Mouse (Mus musculus): ENCODE measurements at regions not wholly inside any gene's neighbourhood (a gene's known extent, or its start where the extent isn't known, plus 50 kb on each side); places are given as distances from the start of the nearest gene placed in this dataset.

DNA sequence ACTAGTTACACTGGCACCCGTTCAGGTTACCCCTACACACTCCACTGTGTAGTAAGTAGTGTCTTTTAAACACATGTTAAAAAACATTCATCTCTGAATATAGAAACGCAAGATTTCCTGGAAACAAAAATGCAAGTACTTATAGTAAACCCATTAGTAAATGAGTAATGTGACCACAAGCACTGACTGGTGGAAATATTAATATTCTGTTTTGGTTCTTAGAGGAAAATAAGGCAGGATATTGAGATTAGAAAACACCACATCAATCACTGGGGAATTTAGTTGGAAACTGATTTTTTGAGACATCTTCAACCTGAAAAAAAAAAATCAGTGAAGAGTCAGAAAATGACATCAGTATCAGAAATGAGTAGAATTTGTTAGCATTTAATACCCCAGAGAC is 514.7 kb upstream of the Ptger4 start:
- TF ChIP-seq CTCF (IDR thresholded peaks at IDR 0.05; ENCODE audit: low read depth, low read length) = no peak
- no peak for TF ChIP-seq EP300 (IDR thresholded peaks at IDR 0.05; ENCODE audit: insufficient read depth, low read depth, low read length)
